Mouse (Mus musculus) liver, embryonic 14.5 days (tissue): Measurements from ENCODE around the gene Rtn3.

Experiments
- CTCF ChIP-seq: IDR thresholded peaks from 2 replicates; pipeline ENCODE4 v1.5.1; 2016; ENCODE audit warnings: antibody characterized with exemption, low read depth, control low read depth
- EP300 ChIP-seq: IDR thresholded peaks from 2 replicates; pipeline ENCODE4 v1.6.1; 2016; ENCODE audit warnings: antibody characterized with exemption, low read depth

DNA sequence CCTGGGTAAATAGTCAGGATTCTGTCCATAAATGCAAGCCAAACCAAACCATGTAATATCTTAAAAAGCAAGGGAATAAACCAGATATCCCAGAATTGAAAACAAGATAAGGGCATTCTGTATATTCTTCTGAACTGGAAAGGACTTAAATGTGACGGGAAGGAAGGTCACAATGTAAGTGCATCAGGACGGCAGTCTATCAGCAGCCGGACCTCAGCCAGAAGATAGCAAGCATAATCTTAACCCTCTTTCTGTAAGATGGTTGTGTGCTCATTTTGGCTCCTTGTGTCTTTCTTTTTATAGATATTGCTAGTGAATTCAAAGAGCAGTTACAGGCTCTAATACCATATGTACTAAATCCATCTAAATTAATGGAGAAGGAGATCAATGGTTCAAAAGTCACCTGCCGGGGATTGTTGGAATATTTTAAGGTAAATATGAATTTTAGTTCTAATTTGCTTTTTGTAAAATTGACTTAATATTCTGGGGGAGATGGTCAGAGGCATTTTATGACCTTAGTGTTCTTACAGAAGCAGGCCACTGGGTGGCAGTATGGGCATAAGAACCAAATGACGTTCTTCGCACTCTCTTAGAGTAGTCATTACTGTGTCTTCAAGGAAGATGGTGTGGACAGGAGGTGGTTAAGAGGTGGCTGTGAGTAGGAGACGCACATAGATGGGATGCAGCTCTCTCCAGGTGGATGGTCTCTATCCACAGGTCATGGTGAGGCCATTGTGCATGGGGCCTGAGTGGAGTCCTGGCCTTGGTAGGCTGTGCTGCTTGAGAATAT lies 45.8 kb upstream of the Rtn3 start:
- TF ChIP-seq CTCF: peak; percentile 82
- TF ChIP-seq EP300: no peak
